Mouse (Mus musculus) G1E (cell line): ENCODE measurements around the gene Xrra1.

Experiments used
- CTCF ChIP-seq: IDR thresholded peaks from 2 replicates; pipeline ENCODE4 v1.5.1; 2012; ENCODE audit warnings: low read depth, low read length, inconsistent platforms, mixed read lengths
- GATA1 ChIP-seq: IDR thresholded peaks from 2 replicates; pipeline ENCODE4 v1.6.1; 2012; ENCODE audit warnings: borderline replicate concordance, low read length, inconsistent platforms, mixed read lengths
- GATA2 ChIP-seq: IDR thresholded peaks from 2 replicates; pipeline ENCODE4 v1.6.1; 2012; ENCODE audit warnings: low read depth, low read length, inconsistent platforms, borderline replicate concordance
- POLR2AphosphoS5 ChIP-seq: IDR thresholded peaks from 2 replicates; pipeline ENCODE4 v1.6.1; 2012; ENCODE audit warnings: low read depth, low read length, inconsistent platforms; ENCODE audit not compliant: insufficient replicate concordance
- TAL1 ChIP-seq: conservative IDR thresholded peaks from 2 replicates; pipeline ENCODE4 v1.6.1; 2012; ENCODE audit warnings: low read depth, low read length, inconsistent platforms, mixed read lengths

- TF ChIP-seq CTCF (0 out of 2 replicates have a peak, but pooled peaks have one; percentile 28), POLR2AphosphoS5 (no peak), GATA1 (no peak), TAL1 (no peak), GATA2 (no peak)
These were observed 57.9 kb downstream of the Xrra1 start for GRCm38 (mm10) chr7:99916741-99917319.
